Mouse (Mus musculus) midbrain, embryonic 12.5 days (tissue): ENCODE data around the gene Hoxb13. TPM values are rescaled to one million over a fixed set of nuclear protein-coding genes. Genes with fewer than 3 reads are reported as not detected.

Experiments used
- ATAC-seq: fragments of 200-750 bp; cut with Nextera tagmentation; 2 replicates; pipeline ENCODE4 v1.8.0; 2017; ENCODE audit warnings: low read depth, moderate TSS enrichment, moderate library complexity; ENCODE audit not compliant: low FRiP score
- H3K27ac ChIP-seq: fragments of 300-500 bp; sonication (generic); replicated peaks from 2 replicates; pipeline ENCODE4 v1.5.1; 2016; ENCODE audit warnings: mild to moderate bottlenecking
- H3K27me3 ChIP-seq: fragments of 300-500 bp; sonication (generic); 2 replicates; pipeline ENCODE4 v1.6.1; 2016; ENCODE audit warnings: mild to moderate bottlenecking
- H3K36me3 ChIP-seq: fragments of 300-500 bp; sonication (generic); 2 replicates; pipeline ENCODE4 v1.6.1; 2016
- H3K4me1 ChIP-seq: fragments of 300-500 bp; sonication (generic); 2 replicates; pipeline ENCODE4 v1.6.1; 2016
- H3K4me2 ChIP-seq: fragments of 300-500 bp; sonication (generic); replicated peaks from 2 replicates; pipeline ENCODE4 v1.6.1; 2016; ENCODE audit warnings: mild to moderate bottlenecking, moderate library complexity
- H3K4me3 ChIP-seq: fragments of 300-500 bp; sonication (generic); 2 replicates; pipeline ENCODE4 v1.5.1; 2016; ENCODE audit warnings: mild to moderate bottlenecking
- H3K9ac ChIP-seq: fragments of 300-500 bp; sonication (generic); replicated peaks from 2 replicates; pipeline ENCODE4 v1.6.1; 2016; ENCODE audit warnings: mild to moderate bottlenecking, moderate library complexity
- H3K9me3 ChIP-seq: fragments of 300-500 bp; sonication (generic); 2 replicates; pipeline ENCODE4 v1.6.1; 2016; ENCODE audit warnings: mild to moderate bottlenecking
- WGBS: fragments of 180-500 bp; shearing (Covaris S2); methylation state at CpG from one replicate; pipeline ENCODE4 v1.1.7; 2016; 5-methylcytosine and 5-hydroxymethylcytosine counted together
- polyA plus RNA-seq: library from polyadenylated mRNA; unstranded; fragments of >200 nt; fragmentation: Nextera tagmentation; extraction: Ambion mirVana; gene quantifications from 2 replicates; pipeline ENCODE4 v1.2.1, GENCODE M21; 2016

Gene Hoxb13
- polyA plus RNA-seq, 1 experiment from 2014 or later, result not detected

DNA sequence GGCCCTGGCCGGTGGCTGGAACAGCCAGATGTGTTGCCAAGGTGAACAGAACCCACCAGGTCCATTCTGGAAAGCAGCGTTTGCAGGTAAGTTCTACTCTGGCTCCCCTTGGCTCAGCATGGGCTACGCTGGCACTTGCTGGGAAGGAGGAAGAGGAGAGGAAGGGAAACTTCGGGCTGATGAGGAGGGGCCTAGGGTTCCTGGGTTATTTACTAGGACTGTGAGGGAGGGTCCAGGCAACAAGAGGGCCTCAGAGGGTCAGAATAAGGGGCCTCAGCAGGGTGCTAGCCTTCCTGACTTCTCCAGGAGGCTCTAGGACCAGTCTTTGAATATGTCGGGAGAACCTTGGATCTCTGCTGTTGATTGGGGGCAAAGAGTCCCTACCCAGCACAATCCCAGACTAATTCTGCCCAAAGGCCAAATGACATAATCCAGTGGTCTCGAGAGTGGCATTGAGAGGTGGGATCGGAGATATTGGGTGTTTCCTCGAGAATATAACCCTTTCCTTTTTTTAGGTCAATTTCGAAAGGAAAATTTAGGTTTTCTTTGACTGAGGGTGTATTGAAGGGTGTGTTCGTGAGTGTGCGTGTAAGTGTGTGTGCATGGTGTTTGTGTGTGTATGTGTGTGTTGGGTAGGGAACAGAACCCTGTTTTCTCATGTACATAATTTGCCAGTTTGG, 985 bp downstream of the Hoxb13 start:
- Histone ChIP-seq H3K4me1 (peaks cover 11% of the 10 kb centered on the region; the same call in 1 of the 2 replicates), H3K9ac (no peak overlapping the region), H3K4me2 (no peak overlapping the region), H3K27ac (no peak overlapping the region), H3K27me3 (peaks cover 100% of the 10 kb centered on the region), H3K36me3 (no peaks in the 10 kb centered on the region), H3K9me3 (no peaks in the 10 kb centered on the region), H3K4me3 (no peak overlapping the region)
- WGBS, result 6% methylated on average over 11 of the region's 11 CpGs
- no peak for ATAC-seq

DNA sequence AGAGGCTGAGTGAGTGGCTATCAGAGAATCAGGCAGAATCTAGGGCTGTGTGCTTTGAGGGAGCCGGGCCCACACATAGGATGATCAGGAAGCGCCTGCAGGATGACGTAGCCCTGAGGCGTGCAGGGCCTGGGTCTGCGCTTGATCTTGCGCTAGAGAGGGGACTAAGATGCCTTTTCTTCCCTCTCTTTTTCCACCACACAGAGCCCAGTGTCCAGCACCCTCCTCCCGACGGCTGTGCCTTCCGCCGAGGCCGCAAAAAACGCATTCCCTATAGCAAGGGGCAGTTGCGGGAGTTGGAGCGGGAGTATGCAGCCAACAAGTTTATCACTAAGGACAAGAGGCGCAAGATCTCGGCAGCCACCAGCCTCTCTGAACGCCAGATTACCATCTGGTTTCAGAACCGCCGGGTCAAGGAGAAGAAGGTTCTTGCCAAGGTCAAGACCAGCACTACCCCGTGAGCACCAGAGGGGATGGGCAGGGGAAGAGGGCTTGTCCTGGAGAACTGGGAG, 1.7 kb downstream of the Hoxb13 start:
- Histone ChIP-seq H3K27me3 (peaks cover 100% of the 10 kb centered on the region), H3K4me1 (peaks cover 9% of the 10 kb centered on the region; the same call in 1 of the 2 replicates), H3K4me3 (no peak overlapping the region), H3K9ac (no peak overlapping the region), H3K9me3 (no peaks in the 10 kb centered on the region), H3K4me2 (no peak overlapping the region), H3K36me3 (no peaks in the 10 kb centered on the region), H3K27ac (no peak overlapping the region)
- ATAC-seq, result no peak
- 2% methylated on average over 20 of the region's 20 CpGs for WGBS

DNA sequence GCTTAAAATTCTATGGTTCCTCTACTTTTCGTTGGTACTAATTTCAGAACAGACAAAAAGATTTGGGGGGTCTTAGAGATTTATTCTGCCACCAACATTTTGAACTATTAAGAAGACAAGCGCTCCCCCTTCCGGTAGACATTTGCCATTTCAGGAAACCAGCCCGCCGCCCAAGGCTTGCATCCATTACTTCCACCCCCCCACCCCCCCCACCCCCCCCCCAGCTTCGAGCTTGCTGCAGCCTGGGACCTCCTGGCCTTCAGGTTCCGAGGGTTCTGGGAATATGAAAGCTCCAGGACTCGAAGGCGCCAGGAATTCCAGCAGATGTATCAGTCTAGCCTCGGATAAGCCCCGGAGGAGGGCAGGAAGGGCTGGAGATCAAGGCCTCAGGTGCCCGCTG, 4.5 kb downstream of the Hoxb13 start:
- Histone ChIP-seq H3K27ac (no peak overlapping the region), H3K4me2 (no peak overlapping the region), H3K4me1 (peaks cover 7% of the 10 kb centered on the region; the same call in 1 of the 2 replicates), H3K4me3 (no peak overlapping the region), H3K9ac (no peak overlapping the region), H3K9me3 (no peaks in the 10 kb centered on the region), H3K36me3 (no peaks in the 10 kb centered on the region), H3K27me3 (peaks cover 100% of the 10 kb centered on the region)
- ATAC-seq, result no peak
- WGBS, result 1% methylated on average over 12 of the region's 12 CpGs

DNA sequence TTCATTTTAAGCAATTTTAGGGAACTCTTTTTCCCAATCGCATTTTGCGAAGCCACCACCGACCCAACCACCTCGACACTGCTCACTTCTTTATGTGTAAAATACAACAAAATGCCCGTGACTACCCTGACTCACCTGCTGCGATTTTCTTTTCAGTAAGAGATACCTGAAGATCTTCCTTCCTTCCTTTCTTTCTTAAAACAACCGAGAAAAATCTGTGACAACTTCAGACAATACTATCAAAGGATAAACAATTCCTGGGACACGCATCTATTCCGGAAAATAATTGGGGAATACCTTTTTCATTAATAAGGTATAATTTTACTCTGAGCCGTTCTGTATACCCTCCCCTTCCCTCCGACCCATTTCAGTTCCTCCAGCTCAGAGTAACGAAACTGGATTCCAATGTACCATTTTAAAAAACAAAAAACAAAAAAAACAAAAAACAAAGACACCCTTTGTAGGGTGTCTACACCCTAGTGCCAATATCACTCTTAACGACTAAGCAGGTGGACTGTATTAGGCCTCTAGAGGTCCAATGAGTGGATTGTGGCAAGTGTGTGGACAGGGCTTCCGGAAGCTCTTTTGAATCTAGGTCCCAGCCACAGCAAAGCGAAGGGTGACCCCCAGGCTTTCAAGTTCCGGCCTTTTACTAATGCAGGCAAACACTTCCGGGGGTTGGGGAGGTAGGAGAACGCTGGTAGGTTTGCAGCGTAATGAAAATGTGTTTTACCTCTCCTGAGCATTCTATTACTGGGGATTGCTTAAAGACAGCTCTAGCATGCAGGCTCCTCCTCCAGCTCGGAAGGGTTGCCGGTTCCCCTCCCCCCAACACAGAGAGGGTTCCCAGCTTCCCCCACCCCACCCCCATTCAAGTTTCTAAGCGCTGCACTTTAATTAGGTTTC, 5.3 kb downstream of the Hoxb13 start:
- peaks cover 100% of the 10 kb centered on the region for H3K27me3 ChIP-seq
- no peak overlapping the region for H3K4me2 ChIP-seq
- no peak overlapping the region for H3K4me3 ChIP-seq
- WGBS, result 3% methylated on average over 22 of the region's 22 CpGs
- no peaks in the 10 kb centered on the region for H3K9me3 ChIP-seq
- H3K36me3 ChIP-seq, result no peaks in the 10 kb centered on the region
- H3K9ac ChIP-seq, result no peak overlapping the region
- H3K4me1 ChIP-seq, result no peaks in the 10 kb centered on the region
- no peak overlapping the region for H3K27ac ChIP-seq
- no peak for ATAC-seq

DNA sequence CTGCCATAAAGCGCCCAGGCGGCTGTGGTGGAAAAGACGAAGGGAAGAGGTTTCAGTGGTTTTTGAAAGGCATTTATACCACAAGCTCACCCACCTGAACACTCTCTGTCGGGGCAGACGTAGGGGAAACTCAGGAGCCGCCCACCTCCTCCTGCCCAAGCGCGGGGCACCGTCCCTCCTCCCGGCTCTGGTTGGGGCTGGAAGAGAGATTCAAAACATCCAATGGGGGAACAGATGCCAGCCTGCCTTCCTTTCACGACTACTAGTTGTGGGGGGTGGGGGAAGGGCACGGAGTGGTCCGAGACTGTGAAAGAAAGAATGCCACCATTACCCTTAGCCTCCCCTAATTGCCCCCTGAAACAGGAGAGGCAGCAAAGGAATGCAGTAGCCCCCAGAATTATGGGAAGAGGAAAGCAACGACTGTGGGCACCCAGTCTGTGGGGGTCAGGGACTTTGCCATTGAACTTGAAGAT, 6.1 kb downstream of the Hoxb13 start:
- H3K27ac ChIP-seq, result no peak overlapping the region
- H3K36me3 ChIP-seq, result no peaks in the 10 kb centered on the region
- WGBS, result under 1% methylated on average over 14 of the region's 14 CpGs
- no peak overlapping the region for H3K9ac ChIP-seq
- H3K4me1 ChIP-seq, result no peaks in the 10 kb centered on the region
- no peak overlapping the region for H3K4me3 ChIP-seq
- peaks cover 97% of the 10 kb centered on the region for H3K27me3 ChIP-seq
- H3K9me3 ChIP-seq, result no peaks in the 10 kb centered on the region
- no peak for ATAC-seq
- no peak overlapping the region for H3K4me2 ChIP-seq

DNA sequence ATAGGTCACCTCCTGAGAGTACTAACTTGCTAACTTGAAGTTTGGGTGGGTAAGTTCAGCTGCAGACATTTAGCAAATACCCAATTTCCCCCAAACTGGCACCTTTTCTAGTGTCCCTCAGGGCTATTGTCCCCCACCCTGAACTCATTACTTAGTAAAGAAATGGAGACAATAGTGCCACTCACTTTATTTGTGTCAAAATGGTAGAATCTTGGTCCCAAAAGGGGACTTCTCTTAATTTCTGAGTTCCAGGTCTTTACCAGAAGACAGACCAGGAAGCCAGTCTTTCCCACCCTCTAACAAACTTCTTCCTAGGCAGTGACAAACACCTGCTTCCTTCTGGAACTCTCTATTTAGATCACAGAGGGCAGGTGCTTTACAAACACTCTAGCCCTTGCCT, 7.6 kb downstream of the Hoxb13 start:
- no peaks in the 10 kb centered on the region for H3K9me3 ChIP-seq

DNA sequence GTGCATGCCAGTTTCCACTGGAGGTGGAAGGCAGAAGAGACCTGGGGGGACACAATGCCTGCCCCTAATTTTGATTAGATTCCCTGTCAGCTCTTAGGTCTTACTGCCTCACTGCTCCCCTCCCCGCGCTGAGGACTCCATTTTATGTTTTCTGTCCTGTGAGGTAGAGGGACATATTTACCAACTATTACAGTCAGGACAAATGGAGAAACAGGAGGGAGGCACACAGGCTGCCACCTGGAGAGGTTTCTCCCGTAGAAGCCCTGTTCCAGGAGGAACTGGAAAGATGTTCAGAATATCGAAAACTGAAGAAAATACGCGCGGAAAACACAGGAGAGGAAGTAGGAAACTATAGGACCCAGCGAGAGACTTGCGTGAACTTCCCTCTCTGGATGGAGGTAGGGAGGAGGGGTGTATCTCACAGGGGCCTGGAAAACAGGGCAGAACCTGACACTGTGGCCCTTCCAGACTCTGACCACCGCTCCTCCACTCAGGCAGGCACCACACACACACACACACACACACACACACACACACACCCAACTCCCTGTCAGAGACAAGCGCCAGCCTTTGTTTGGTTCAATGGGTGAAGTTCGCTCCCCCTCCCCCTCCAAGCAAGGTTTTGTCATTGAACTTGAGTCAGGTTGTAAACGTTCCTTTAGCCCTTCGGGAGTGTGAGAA, 8.4 kb downstream of the Hoxb13 start:
- no peak overlapping the region for H3K9ac ChIP-seq
- no peak overlapping the region for H3K4me3 ChIP-seq
- H3K27ac ChIP-seq, result no peak overlapping the region
- no peaks in the 10 kb centered on the region for H3K9me3 ChIP-seq
- WGBS, result 4% methylated on average over 14 of the region's 14 CpGs
- peaks cover 96% of the 10 kb centered on the region for H3K27me3 ChIP-seq
- H3K4me1 ChIP-seq, result no peaks in the 10 kb centered on the region
- ATAC-seq, result no peak
- no peak overlapping the region for H3K4me2 ChIP-seq
- no peaks in the 10 kb centered on the region for H3K36me3 ChIP-seq

More for the DNA sequence above, 7.6 kb downstream of the Hoxb13 start:
- H3K4me1 ChIP-seq, result no peaks in the 10 kb centered on the region
- H3K36me3 ChIP-seq, result no peaks in the 10 kb centered on the region
- H3K4me2 ChIP-seq, result no peak overlapping the region
- no peak for ATAC-seq
- peaks cover 96% of the 10 kb centered on the region for H3K27me3 ChIP-seq
- H3K4me3 ChIP-seq, result no peak overlapping the region
- no peak overlapping the region for H3K27ac ChIP-seq
- H3K9ac ChIP-seq, result no peak overlapping the region

DNA sequence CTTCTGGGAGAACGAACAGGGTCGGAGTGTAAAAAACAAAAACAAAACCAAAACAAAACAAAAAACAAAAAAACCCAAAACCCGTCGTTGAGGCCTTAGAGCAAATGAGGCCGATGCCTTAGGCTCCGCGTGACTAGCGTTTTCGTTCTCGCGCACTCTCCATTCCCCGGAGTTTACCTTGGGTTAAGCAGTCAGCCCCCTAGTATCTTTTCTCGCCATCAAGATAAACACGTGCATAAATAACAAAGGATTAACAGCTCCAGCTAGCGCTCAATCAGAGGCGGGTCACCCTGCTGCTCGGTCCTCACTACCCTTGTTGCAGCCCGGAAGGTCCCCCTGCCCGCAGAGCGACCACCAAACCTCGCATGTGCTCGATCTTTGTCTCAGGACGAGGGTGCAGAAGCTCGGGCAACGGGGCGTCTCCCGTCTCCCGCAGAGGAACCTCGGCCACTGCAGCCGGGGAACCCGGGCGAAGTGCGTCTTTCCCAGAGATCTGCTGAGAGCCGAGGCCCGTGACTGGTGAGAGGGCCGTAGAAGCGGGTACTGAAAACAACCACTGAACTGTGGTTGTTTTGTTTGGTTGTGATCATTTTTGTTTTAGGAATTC, 9.2 kb downstream of the Hoxb13 start:
- H3K27me3 ChIP-seq, result peaks cover 96% of the 10 kb centered on the region
- H3K36me3 ChIP-seq, result no peaks in the 10 kb centered on the region
- under 1% methylated on average over 37 of the region's 37 CpGs for WGBS
- H3K4me1 ChIP-seq, result no peaks in the 10 kb centered on the region
- H3K27ac ChIP-seq, result no peak overlapping the region
- H3K4me3 ChIP-seq, result no peak overlapping the region
- H3K9ac ChIP-seq, result no peak overlapping the region
- ATAC-seq, result no peak
- no peaks in the 10 kb centered on the region for H3K9me3 ChIP-seq
- H3K4me2 ChIP-seq, result no peak overlapping the region

DNA sequence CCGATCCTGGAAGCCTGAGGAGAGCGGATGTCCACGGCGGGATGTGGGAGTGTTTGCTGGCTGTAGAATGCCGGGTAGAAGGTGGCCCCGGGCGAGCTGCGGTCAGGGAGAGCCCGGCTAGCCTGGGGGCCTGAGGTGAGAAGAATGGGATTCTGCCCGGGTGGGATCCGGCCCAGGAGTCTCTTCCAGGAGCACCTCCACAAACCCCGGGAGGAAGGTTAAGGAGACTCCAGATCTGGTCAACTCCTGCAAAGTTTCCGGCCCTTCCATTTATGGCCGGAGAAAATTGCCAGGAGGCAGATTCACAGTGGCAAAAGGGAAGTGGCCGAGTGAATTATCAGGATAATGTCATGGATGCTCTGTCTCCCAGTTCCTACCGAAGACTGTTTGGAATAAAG, 9.7 kb downstream of the Hoxb13 start:
- Histone ChIP-seq H3K36me3 (no peaks in the 10 kb centered on the region), H3K27ac (no peak overlapping the region), H3K4me1 (no peaks in the 10 kb centered on the region), H3K27me3 (peaks cover 96% of the 10 kb centered on the region), H3K4me3 (no peak overlapping the region), H3K4me2 (no peak overlapping the region), H3K9ac (no peak overlapping the region), H3K9me3 (no peaks in the 10 kb centered on the region)
- no peak for ATAC-seq
- WGBS, result under 1% methylated on average over 16 of the region's 16 CpGs

DNA sequence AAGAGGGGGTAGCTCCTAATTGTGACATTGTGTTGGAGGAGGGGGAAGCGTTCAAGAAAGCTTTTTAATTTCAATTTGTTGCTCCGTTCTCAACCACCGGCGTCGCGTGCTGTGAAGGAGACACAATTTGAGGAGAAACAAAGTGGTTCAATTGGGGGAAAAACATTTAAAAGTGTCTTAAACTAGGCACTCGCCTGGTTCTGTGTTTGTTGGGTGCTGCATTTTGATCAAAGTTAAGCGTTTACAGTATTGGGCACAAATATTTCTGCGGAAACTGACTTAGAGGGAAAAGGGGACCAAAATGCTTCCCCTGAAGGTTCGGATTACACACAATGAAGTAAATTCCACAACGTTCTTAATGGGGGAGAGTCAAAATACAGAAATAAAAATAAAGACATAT, 10.2 kb downstream of the Hoxb13 start:
- Histone ChIP-seq H3K27me3 (peaks cover 96% of the 10 kb centered on the region), H3K4me2 (no peak overlapping the region), H3K9ac (no peak overlapping the region), H3K4me1 (no peaks in the 10 kb centered on the region), H3K9me3 (no peaks in the 10 kb centered on the region), H3K27ac (no peak overlapping the region), H3K36me3 (no peaks in the 10 kb centered on the region), H3K4me3 (no peak overlapping the region)
- 2% methylated on average over 11 of the region's 11 CpGs for WGBS
- ATAC-seq, result no peak

DNA sequence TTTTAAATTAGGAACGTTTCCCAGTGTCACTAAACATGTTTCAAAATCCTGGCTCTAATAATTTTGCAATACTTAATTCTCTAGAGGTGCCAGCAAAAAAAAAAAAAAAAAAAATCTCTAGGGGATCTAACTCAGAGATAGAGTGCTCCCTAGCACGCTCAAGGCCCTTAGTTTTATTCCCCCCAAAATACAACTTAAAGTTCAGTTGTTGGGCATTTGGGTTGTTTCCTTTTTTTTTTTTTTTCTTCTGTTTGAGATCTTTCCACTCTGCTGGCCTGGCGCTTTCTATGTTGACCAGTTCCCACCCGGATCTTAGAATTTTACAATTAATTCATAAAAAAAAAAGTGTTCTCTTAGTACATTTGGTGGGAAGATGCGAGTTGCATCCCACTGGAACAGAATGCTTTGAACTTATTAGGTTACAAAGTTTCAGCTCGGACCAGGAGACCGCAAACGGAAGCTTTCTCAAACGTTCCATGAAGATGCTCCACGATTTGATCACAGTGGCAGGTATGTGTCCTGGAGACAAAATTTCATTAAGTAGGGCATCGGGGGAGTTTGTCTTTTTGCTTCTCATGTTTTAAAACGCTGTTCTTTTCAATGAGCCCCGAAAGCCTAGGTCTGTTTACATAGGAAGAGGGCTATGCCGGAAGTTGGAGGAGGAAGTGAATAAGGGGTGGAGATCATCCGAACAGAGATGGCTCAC, 11.5 kb downstream of the Hoxb13 start:
- no peak overlapping the region for H3K9ac ChIP-seq
- H3K4me1 ChIP-seq, result no peaks in the 10 kb centered on the region
- no peak overlapping the region for H3K27ac ChIP-seq
- H3K36me3 ChIP-seq, result no peaks in the 10 kb centered on the region
- H3K9me3 ChIP-seq, result no peaks in the 10 kb centered on the region
- H3K4me3 ChIP-seq, result no peak overlapping the region
- no peak for ATAC-seq
- WGBS, result 4% methylated on average over 15 of the region's 15 CpGs
- peaks cover 91% of the 10 kb centered on the region for H3K27me3 ChIP-seq
- no peak overlapping the region for H3K4me2 ChIP-seq
